Mouse (Mus musculus) duodenum, adult 2 months (tissue): ENCODE measurements around the gene AI464131. TPM values are rescaled to one million over a fixed set of nuclear protein-coding genes. Genes with fewer than 3 reads are reported as not detected.

ENCODE experiments used
- polyA plus RNA-seq: library from polyadenylated mRNA; depleted of rRNA; stranded (reverse); fragments of >200 nt; gene quantifications from 2 replicates; pipeline ENCODE4 v1.2.3, GENCODE M21; 2012; ENCODE audit warnings: low replicate concordance; rRNA removed

Gene AI464131
- polyA plus RNA-seq: 6.8 and 8.2 TPM in 2 replicates

GRCm38 (mm10) chr4:41502986-41503412 is at the start of gene AI464131:
TSS of gene AI464131 (minus strand) at chr4:41503076.

GRCm38 (mm10) chr4:41517233-41517632 is 14.4 kb upstream of the AI464131 start, which contains the start of gene 1110017D15Rik:
TSS of gene 1110017D15Rik (minus strand) at chr4:41517333.

GRCm38 (mm10) chr4:41464345-41465286 is 38.3 kb downstream of the AI464131 start, which contains the start of the genes Kif24 and Nudt2:
TSS of gene Kif24 (minus strand) at chr4:41464887.
TSS of gene Nudt2 (plus strand) at chr4:41465151.

Other genes starting within 250 kb of the AI464131 start
- gene Ubap2, start 227.9 kb downstream of the AI464131 start, polyA plus RNA-seq: 77.9 and 166 TPM in 2 replicates
- 11.7 and 20.3 TPM in 2 replicates for gene Dcaf12, start 188.2 kb downstream of the AI464131 start, polyA plus RNA-seq
- gene Ubap1, start 154.1 kb downstream of the AI464131 start, polyA plus RNA-seq: 15.5 and 20.7 TPM in 2 replicates
- 0.70 and 1.2 TPM in 2 replicates for gene Kif24, start 38.2 kb downstream of the AI464131 start, polyA plus RNA-seq
- gene Nudt2, start 37.9 kb downstream of the AI464131 start, polyA plus RNA-seq: 4.2 and 5.5 TPM in 2 replicates
- not detected in 2 replicates for gene 1110017D15Rik, start 14.3 kb upstream of the AI464131 start, polyA plus RNA-seq
- 16.8 and 27.1 TPM in 2 replicates for gene Fam219a, start 66.5 kb upstream of the AI464131 start, polyA plus RNA-seq
- 2.2 and 4.2 TPM in 2 replicates for gene Dnaic1, start 66.7 kb upstream of the AI464131 start, polyA plus RNA-seq
- 10.3 and 10.8 TPM in 2 replicates for gene Enho, start 137.2 kb upstream of the AI464131 start, polyA plus RNA-seq
- 2.2 and 3.4 TPM in 2 replicates for gene Cntfr, start 194.0 kb upstream of the AI464131 start, polyA plus RNA-seq
- 38.6 and 72.8 TPM in 2 replicates for gene Il11ra1, start 196.9 kb upstream of the AI464131 start, polyA plus RNA-seq
- gene Rpp25l, start 210.5 kb upstream of the AI464131 start, polyA plus RNA-seq: 44.2 and 56.4 TPM in 2 replicates
- gene Dctn3, start 220.1 kb upstream of the AI464131 start, polyA plus RNA-seq: 37.8 and 51.4 TPM in 2 replicates
- gene Arid3c, start 228.1 kb upstream of the AI464131 start, polyA plus RNA-seq: not detected in 2 replicates